Mouse (Mus musculus): ENCODE data around the gene Tnmd. TPM values are rescaled to one million over a fixed set of nuclear protein-coding genes. Genes with fewer than 3 reads are reported as not detected.

Tnmd gene
- polyA plus RNA-seq, 1 experiment from 2014 or later: 0.56 TPM

Other genes starting within 250 kb of the Tnmd start
- gene Pcdh19, start 162.0 kb upstream of the Tnmd start, polyA plus RNA-seq (2015; fragmentation: Nextera tagmentation; extraction: Ambion mirVana): 0.31 and 0.48 TPM in 2 replicates
- gene Tspan6, start 47.4 kb downstream of the Tnmd start, polyA plus RNA-seq (2015; fragmentation: Nextera tagmentation; extraction: Ambion mirVana): 126 and 142 TPM in 2 replicates
- gene Srpx2, start 57.4 kb downstream of the Tnmd start, polyA plus RNA-seq (2015; fragmentation: Nextera tagmentation; extraction: Ambion mirVana): 4.9 and 5.1 TPM in 2 replicates
- gene Sytl4, start 130.8 kb downstream of the Tnmd start, polyA plus RNA-seq (2015; fragmentation: Nextera tagmentation; extraction: Ambion mirVana): 2.8 and 3.8 TPM in 2 replicates
- gene Cstf2, start 208.2 kb downstream of the Tnmd start, polyA plus RNA-seq (2015; fragmentation: Nextera tagmentation; extraction: Ambion mirVana): 27.8 and 28.4 TPM in 2 replicates